Mouse (Mus musculus): Measurements from ENCODE around the gene Tex22.

DNA sequence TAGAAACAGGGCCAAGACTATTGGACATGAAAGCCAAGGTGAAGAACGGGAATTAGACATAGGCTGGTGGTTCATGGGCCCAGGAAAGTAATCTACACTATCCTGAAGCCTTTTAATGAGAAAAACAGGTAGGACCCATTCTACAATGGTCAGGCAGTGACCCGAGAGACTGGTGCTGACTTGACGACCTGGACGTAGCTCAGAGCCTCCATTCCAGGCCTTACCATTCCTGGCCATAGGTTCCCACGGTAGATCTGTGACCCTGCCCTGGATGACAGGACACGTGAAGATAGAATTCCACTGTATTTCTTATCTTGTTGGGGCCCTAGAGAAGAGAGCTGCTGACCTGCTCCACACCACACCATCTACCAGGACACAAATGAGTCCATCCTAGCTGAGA lies 64.0 kb downstream of the Tex22 start:
- TF ChIP-seq GATA1 (IDR thresholded peaks at IDR 0.05; ENCODE audit: borderline replicate concordance, low read length) (no peak), FLI1 (IDR thresholded peaks at IDR 0.05; ENCODE audit: low read length) (no peak)
